Mouse (Mus musculus) erythroid progenitor cell, adult 5-6 weeks (primary cell): ENCODE data around the gene Ing3. TPM values are rescaled to one million over a fixed set of nuclear protein-coding genes. Genes with fewer than 3 reads are reported as not detected.

Experiments used
- ATAC-seq: replicated peaks from 2 replicates; pipeline ENCODE4 v1.8.0; 2016; ENCODE audit warnings: moderate number of reproducible peaks, mild to moderate bottlenecking, moderate TSS enrichment, inconsistent platforms; ENCODE audit not compliant: poor library complexity, low FRiP score, severe bottlenecking
- total RNA-seq, 2 experiments: library from RNA; stranded (forward) in 1 of 2; stranded (reverse) in 1 of 2; fragments of 150-400 nt in 1 of 2; fragments of 186-747, 209-891 nt in 1 of 2; gene quantifications; 2 replicates each; pipeline versions ENCODE4 v1.2.3 to v1.2.4; 2015 to 2017; ENCODE audit warnings: low replicate concordance in 2 of 2

Ing3 gene
- total RNA-seq, 2 experiments from 2014 or later: 4.2 to 21.0 TPM

DNA sequence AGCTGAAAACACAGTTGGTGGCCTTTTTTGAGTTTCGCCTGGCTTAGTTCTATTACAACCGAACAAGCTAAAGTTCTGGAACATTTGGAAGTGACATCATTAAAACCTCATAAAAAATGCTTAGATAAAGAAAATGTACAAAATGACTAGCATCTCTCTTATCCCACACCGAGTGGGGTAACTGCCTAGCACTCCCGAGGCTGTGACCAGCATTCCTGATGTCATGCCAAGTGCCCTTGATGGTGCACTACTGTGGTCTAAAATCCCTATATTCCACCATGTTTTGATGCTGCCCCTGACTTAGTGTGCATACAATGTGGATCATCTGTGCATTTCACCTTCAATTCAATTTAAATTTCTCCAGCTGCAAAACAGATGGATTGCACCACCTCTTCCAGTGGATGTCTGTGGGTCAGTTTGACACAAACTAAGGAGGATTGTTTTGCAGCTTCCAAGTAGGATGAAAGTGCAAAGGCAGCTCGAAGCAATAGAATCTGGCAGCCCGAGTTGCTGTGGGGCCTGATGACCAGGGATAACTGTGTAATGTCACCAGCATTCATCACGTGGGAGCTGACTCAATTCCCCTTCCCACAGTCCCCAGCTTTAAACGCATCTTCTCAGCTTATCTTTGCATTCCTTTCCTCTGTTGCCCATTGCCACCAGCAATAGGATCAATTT lies 69.5 kb downstream of the Ing3 start:
- ATAC-seq: no peak

DNA sequence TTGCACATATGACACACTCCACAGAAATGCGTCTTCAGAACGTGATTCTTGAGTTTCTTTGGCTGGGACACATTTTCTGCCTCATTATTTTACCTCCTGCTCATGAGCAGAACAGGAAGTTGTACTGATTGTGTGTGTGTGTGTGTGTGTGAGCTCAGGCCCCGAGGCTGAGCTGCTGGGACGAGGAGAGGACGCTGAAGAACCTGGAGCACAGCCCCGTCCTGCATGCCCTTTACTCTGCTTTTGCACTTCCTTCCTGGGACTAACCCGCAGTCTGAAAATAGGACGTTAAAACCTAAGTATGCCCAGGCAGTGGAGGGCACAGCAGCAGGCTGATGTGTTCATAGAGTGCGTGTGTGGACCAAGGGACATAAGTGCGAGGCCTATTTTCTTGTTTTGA lies 70.3 kb downstream of the Ing3 start:
- no peak for ATAC-seq

DNA sequence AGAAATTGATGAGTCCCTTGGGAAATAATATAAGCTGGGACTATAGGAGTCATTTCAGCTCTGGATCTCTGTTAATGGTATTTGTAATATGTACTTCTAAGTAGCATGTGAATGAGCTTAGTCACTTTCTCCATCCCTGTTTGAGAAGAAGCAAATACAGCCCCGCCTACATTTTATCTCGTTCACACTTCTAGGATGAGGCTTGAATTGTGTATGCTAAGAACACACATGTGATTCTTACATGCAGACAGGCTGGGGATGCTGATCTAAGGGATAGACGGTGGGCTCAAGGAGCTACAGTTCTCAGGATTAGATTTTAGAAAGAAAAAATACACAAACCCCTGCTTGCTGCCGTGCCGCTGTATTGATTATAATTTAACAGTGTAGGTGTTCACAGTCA lies 71.3 kb downstream of the Ing3 start:
- ATAC-seq: no peak

DNA sequence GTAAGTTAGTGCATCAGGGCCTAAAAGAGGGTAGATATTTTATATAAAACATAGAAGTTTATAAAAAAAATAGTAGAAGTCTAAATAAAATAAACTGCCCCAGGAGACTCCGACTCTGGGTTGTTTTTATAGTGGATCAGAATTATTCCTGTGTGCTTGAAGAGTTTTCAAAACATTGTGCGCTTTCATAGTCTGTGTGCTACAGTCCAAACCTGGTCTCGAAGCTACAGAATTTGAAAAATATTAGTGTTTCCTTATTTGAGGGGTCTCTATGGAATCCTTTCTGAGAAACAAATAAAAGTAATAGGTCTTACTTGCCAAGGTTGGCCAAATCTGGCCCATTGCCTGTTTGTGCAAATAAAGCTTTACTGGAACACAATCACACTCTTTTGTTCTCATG lies 71.9 kb downstream of the Ing3 start:
- ATAC-seq: no peak

DNA sequence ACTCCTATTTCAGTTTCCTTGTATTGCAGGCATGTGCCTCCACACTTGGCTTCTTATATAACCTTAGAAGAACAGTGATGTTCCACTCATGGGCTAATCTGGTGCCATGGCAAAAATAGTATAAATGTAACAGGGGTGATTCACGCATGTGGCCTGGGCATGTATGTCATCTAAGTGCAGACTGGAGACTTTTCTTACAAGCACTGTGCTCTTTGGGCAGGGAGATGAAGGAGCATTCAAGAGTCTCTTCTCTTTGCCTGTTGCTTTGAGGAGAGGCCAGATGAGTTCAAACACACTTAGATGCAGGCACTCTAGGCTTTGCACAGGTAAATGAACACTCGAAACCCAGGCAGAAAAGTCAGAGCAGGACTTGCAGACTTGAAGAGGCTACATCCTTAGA lies 74.8 kb downstream of the Ing3 start:
- ATAC-seq: no peak

Other genes starting within 250 kb of the Ing3 start
- gene Tspan12, start 97.1 kb upstream of the Ing3 start, total RNA-seq (2015; ENCODE audit: low replicate concordance): not detected in 2 replicates
- gene Tspan12, start 97.1 kb upstream of the Ing3 start, total RNA-seq (2017; ENCODE audit: low replicate concordance): not detected in 2 replicates
- not detected in 2 replicates for gene Cped1, start 36.3 kb downstream of the Ing3 start, total RNA-seq (2015; ENCODE audit: low replicate concordance)
- gene Cped1, start 36.3 kb downstream of the Ing3 start, total RNA-seq (2017; ENCODE audit: low replicate concordance): 0.26 and 0.53 TPM in 2 replicates